Mouse (Mus musculus) heart, embryonic 15.5 days (tissue): ENCODE measurements around the gene Ptrh1. TPM values are rescaled to one million over a fixed set of nuclear protein-coding genes. Genes with fewer than 3 reads are reported as not detected.
A peak's percentile ranks its signal among the peaks of the same experiment; 100 is the strongest.

Experiments
- ATAC-seq: fragments of 200-750 bp; cut with Nextera tagmentation; replicated peaks from 2 replicates; pipeline ENCODE4 v1.8.0; 2017; ENCODE audit warnings: low read depth, moderate TSS enrichment; ENCODE audit not compliant: insufficient number of reproducible peaks, insufficient read depth, low FRiP score
- H3K27ac ChIP-seq: fragments of 300-500 bp; sonication (generic); 2 replicates; pipeline ENCODE4 v1.5.1; 2015; ENCODE audit warnings: mild to moderate bottlenecking, inconsistent platforms
- H3K27me3 ChIP-seq: fragments of 300-500 bp; sonication (generic); 2 replicates; pipeline ENCODE4 v1.6.1; 2015; ENCODE audit warnings: inconsistent platforms
- H3K36me3 ChIP-seq: fragments of 300-500 bp; sonication (generic); 2 replicates; pipeline ENCODE4 v1.6.1; 2015; ENCODE audit warnings: mild to moderate bottlenecking, inconsistent platforms
- H3K4me1 ChIP-seq: fragments of 300-500 bp; sonication (generic); replicated peaks from 2 replicates; pipeline ENCODE4 v1.6.1; 2015; ENCODE audit warnings: inconsistent platforms
- H3K4me2 ChIP-seq: fragments of 300-500 bp; sonication (generic); 2 replicates; pipeline ENCODE4 v1.6.1; 2015; ENCODE audit warnings: inconsistent platforms, mild to moderate bottlenecking, moderate library complexity
- H3K4me3 ChIP-seq: fragments of 300-500 bp; sonication (generic); 2 replicates; pipeline ENCODE4 v1.5.1; 2015; ENCODE audit warnings: mild to moderate bottlenecking, inconsistent platforms
- H3K9ac ChIP-seq: fragments of 300-500 bp; sonication (generic); 2 replicates; pipeline ENCODE4 v1.6.1; 2015; ENCODE audit warnings: mild to moderate bottlenecking, inconsistent platforms
- H3K9me3 ChIP-seq: fragments of 300-500 bp; sonication (generic); replicated peaks from 2 replicates; pipeline ENCODE4 v1.6.1; 2016; ENCODE audit warnings: inconsistent platforms
- WGBS: fragments of 180-500 bp; shearing (Covaris S2); methylation state at CpG from one replicate; pipeline ENCODE4 v1.1.7; 2015; ENCODE audit warnings: mixed read lengths; 5-methylcytosine and 5-hydroxymethylcytosine counted together
- polyA plus RNA-seq: library from polyadenylated mRNA; unstranded; fragments of >200 nt; fragmentation: Nextera tagmentation; extraction: Ambion mirVana; gene quantifications from 2 replicates; pipeline ENCODE4 v1.2.1, GENCODE M21; 2015

Ptrh1 gene
- 3.0 and 4.8 TPM in 2 replicates for polyA plus RNA-seq

GRCm38 (mm10) chr2:32775359-32776074 lies at the start of gene Ptrh1, which contains the start of gene Ttc16:
TSS of gene Ptrh1 (plus strand) at chr2:32775786.
TSS of gene Ttc16 (minus strand) at chr2:32775633.
- peak within 1 kb of the TSS; percentile 66 for H3K27ac ChIP-seq
- peak; percentile 96 for ATAC-seq
- peaks cover 5% of the 10 kb centered on the region; the same call in 1 of the 2 replicates for H3K27me3 ChIP-seq
- WGBS, result under 1% methylated on average over 46 of the region's 46 CpGs
- H3K9ac ChIP-seq, result peak within 1 kb of the TSS; percentile 60
- peak within 1 kb of the TSS; percentile 94 for H3K4me2 ChIP-seq
- no peaks in the 10 kb centered on the region for H3K9me3 ChIP-seq
- peaks cover 20% of the 10 kb centered on the region for H3K4me1 ChIP-seq
- H3K36me3 ChIP-seq, result no peaks in the 10 kb centered on the region
- H3K4me3 ChIP-seq, result peak within 1 kb of the TSS; percentile 64

GRCm38 (mm10) chr2:32727435-32727834 lies 48.2 kb upstream of the Ptrh1 start:
- Histone ChIP-seq H3K9ac (peak overlapping the region; percentile 57), H3K36me3 (no peaks in the 10 kb centered on the region), H3K27me3 (no peaks in the 10 kb centered on the region), H3K9me3 (no peaks in the 10 kb centered on the region), H3K27ac (peak overlapping the region; percentile 76), H3K4me1 (peaks cover 32% of the 10 kb centered on the region), H3K4me3 (peak overlapping the region; percentile 57), H3K4me2 (peak overlapping the region; percentile 74)
- peak; percentile 97 for ATAC-seq
- 1% methylated on average over 16 of the region's 16 CpGs for WGBS

- Histone ChIP-seq H3K9ac (peak overlapping the region; percentile 42), H3K4me3 (peak overlapping the region; percentile 57), H3K9me3 (no peaks in the 10 kb centered on the region), H3K27ac (peak overlapping the region; percentile 76), H3K4me1 (peaks cover 35% of the 10 kb centered on the region), H3K27me3 (no peaks in the 10 kb centered on the region), H3K36me3 (no peaks in the 10 kb centered on the region), H3K4me2 (peak overlapping the region; percentile 74)
- WGBS, result 35% methylated on average over 7 of the region's 7 CpGs
- peak; percentile 12; the same call in 1 of the 2 replicates for ATAC-seq
These were observed 47.1 kb upstream of the Ptrh1 start for GRCm38 (mm10) chr2:32728463-32728862.

GRCm38 (mm10) chr2:32729547-32729946 lies 46.0 kb upstream of the Ptrh1 start:
- Histone ChIP-seq H3K27ac (peak overlapping the region; percentile 76), H3K4me3 (peak overlapping the region; percentile 57), H3K27me3 (no peaks in the 10 kb centered on the region), H3K9ac (no peak overlapping the region), H3K4me1 (peaks cover 44% of the 10 kb centered on the region), H3K9me3 (no peaks in the 10 kb centered on the region), H3K4me2 (peak overlapping the region; percentile 74), H3K36me3 (no peaks in the 10 kb centered on the region)
- WGBS, result 60% methylated on average over 4 of the region's 4 CpGs
- no peak for ATAC-seq

- H3K4me1 ChIP-seq, result peaks cover 55% of the 10 kb centered on the region
- WGBS, result 19% methylated on average over 11 of the region's 11 CpGs
These were observed 44.7 kb upstream of the Ptrh1 start for GRCm38 (mm10) chr2:32730854-32731253.

GRCm38 (mm10) chr2:32731911-32732310 lies 43.7 kb upstream of the Ptrh1 start:
- peaks cover 62% of the 10 kb centered on the region for H3K4me1 ChIP-seq
- peak overlapping the region; percentile 76 for H3K27ac ChIP-seq
- H3K4me2 ChIP-seq, result peak overlapping the region; percentile 74
- no peak overlapping the region for H3K4me3 ChIP-seq
- no peak for ATAC-seq
- H3K9ac ChIP-seq, result peak overlapping the region; percentile 38; the same call in 1 of the 2 replicates
- no peaks in the 10 kb centered on the region for H3K9me3 ChIP-seq
- no peaks in the 10 kb centered on the region for H3K27me3 ChIP-seq
- WGBS, result 50% methylated on average over 4 of the region's 4 CpGs
- H3K36me3 ChIP-seq, result no peaks in the 10 kb centered on the region

More at GRCm38 (mm10) chr2:32730854-32731253, 44.7 kb upstream of the Ptrh1 start:
- H3K4me3 ChIP-seq, result peak overlapping the region; percentile 57
- H3K9ac ChIP-seq, result peak overlapping the region; percentile 25; the same call in 1 of the 2 replicates
- H3K27ac ChIP-seq, result peak overlapping the region; percentile 76
- no peaks in the 10 kb centered on the region for H3K27me3 ChIP-seq
- ATAC-seq, result no peak
- H3K36me3 ChIP-seq, result no peaks in the 10 kb centered on the region
- peak overlapping the region; percentile 74 for H3K4me2 ChIP-seq
- H3K9me3 ChIP-seq, result no peaks in the 10 kb centered on the region

- 74% methylated on average over 6 of the region's 6 CpGs for WGBS
- H3K27ac ChIP-seq, result peak overlapping the region; percentile 18; the same call in 1 of the 2 replicates
- H3K4me3 ChIP-seq, result no peak overlapping the region
- H3K27me3 ChIP-seq, result no peaks in the 10 kb centered on the region
- no peaks in the 10 kb centered on the region for H3K36me3 ChIP-seq
- peaks cover 59% of the 10 kb centered on the region for H3K4me1 ChIP-seq
- H3K4me2 ChIP-seq, result no peak overlapping the region
- H3K9ac ChIP-seq, result no peak overlapping the region
- no peak for ATAC-seq
- H3K9me3 ChIP-seq, result no peaks in the 10 kb centered on the region
These were observed 42.9 kb upstream of the Ptrh1 start for GRCm38 (mm10) chr2:32732695-32733094.

GRCm38 (mm10) chr2:32734480-32734879 lies 41.1 kb upstream of the Ptrh1 start:
- Histone ChIP-seq H3K4me3 (no peak overlapping the region), H3K27ac (peak overlapping the region; percentile 79), H3K36me3 (no peaks in the 10 kb centered on the region), H3K9ac (no peak overlapping the region), H3K4me1 (peaks cover 52% of the 10 kb centered on the region), H3K4me2 (0 out of 2 replicates have a peak overlapping the region, but pooled peaks have one; percentile 10), H3K9me3 (no peaks in the 10 kb centered on the region), H3K27me3 (no peaks in the 10 kb centered on the region)
- ATAC-seq, result no peak; the same call in 1 of the 2 replicates
- WGBS, result 44% methylated on average over 4 of the region's 4 CpGs

GRCm38 (mm10) chr2:32734933-32735332 lies 40.7 kb upstream of the Ptrh1 start:
- Histone ChIP-seq H3K9ac (no peak overlapping the region), H3K27ac (peak overlapping the region; percentile 79), H3K27me3 (peaks cover 4% of the 10 kb centered on the region; the same call in 1 of the 2 replicates), H3K9me3 (no peaks in the 10 kb centered on the region), H3K4me2 (0 out of 2 replicates have a peak overlapping the region, but pooled peaks have one; percentile 10), H3K36me3 (no peaks in the 10 kb centered on the region), H3K4me3 (no peak overlapping the region), H3K4me1 (peaks cover 52% of the 10 kb centered on the region)
- WGBS, result 44% methylated on average over 4 of the region's 4 CpGs
- peak; percentile 67 for ATAC-seq

- no peak for ATAC-seq
- Histone ChIP-seq H3K27me3 (peaks cover 15% of the 10 kb centered on the region), H3K36me3 (no peaks in the 10 kb centered on the region), H3K4me2 (no peak overlapping the region), H3K9me3 (no peaks in the 10 kb centered on the region), H3K27ac (peak overlapping the region; percentile 34; the same call in 1 of the 2 replicates), H3K9ac (no peak overlapping the region), H3K4me3 (no peak overlapping the region), H3K4me1 (peaks cover 47% of the 10 kb centered on the region)
- 38% methylated on average over 3 of the region's 3 CpGs for WGBS
These were observed 39.2 kb upstream of the Ptrh1 start for GRCm38 (mm10) chr2:32736306-32736829.

GRCm38 (mm10) chr2:32737008-32737407 lies 38.6 kb upstream of the Ptrh1 start:
- H3K9me3 ChIP-seq, result no peaks in the 10 kb centered on the region
- H3K36me3 ChIP-seq, result no peaks in the 10 kb centered on the region
- ATAC-seq, result no peak
- 59% methylated on average over 6 of the region's 6 CpGs for WGBS
- no peak overlapping the region for H3K9ac ChIP-seq
- H3K4me3 ChIP-seq, result no peak overlapping the region
- no peak overlapping the region for H3K27ac ChIP-seq
- peaks cover 48% of the 10 kb centered on the region for H3K4me1 ChIP-seq
- H3K27me3 ChIP-seq, result peaks cover 21% of the 10 kb centered on the region
- no peak overlapping the region for H3K4me2 ChIP-seq
